Mouse (Mus musculus): ENCODE measurements around the gene Mdm2.

- TF ChIP-seq CTCF (IDR thresholded peaks at IDR 0.05; ENCODE audit: borderline replicate concordance, control insufficient read depth, extremely low read depth, insufficient read depth, low read length, poor library complexity): no peak
- no peak for TF ChIP-seq POLR2A (IDR thresholded peaks at IDR 0.05; ENCODE audit: control insufficient read depth, extremely low read depth, insufficient read depth, low read length, poor library complexity)
Observed at GRCm38 (mm10) chr10:117667663-117668507, 42.7 kb downstream of the Mdm2 start.

Measured in thymus, adult 2 months (tissue).